Mouse (Mus musculus): ENCODE data around the gene Capn12.
"Not testable (repeated sequence)": the region's sequence is repeated elsewhere in the genome, so short reads cannot be mapped to it uniquely, and the experiment has no call there.

Capn12 gene

GRCm38 (mm10) chr7:28877856-28878255 is 3.4 kb upstream of the Capn12 start:
- no peak for DNase-seq (ENCODE audit: low read depth, low spot score)

- DNase-seq (ENCODE audit: low read depth, low spot score), result no peak
Observed at GRCm38 (mm10) chr7:28879606-28880005, 1.6 kb upstream of the Capn12 start.

DNA sequence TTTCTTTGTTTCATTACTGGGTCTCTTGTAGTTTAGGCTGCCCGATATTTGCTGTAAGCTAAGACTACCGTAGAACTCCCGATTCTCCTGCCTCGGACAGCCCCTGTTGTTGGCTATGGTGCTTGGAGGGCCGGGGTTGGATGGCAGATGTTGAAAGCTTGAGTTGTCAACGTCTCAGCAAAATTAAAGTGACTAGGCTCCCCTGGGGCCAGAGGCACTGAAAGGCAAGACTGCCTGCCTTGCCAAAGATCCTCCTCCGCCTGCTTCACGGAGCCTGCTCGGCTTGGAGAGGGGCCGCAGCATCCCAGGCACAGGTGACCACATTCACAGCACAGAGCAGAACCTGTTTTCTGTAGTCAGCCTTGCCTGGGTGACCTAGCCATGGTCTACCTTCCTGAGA is 668 bp upstream of the Capn12 start:
- no peak for DNase-seq (ENCODE audit: low read depth, low spot score)

GRCm38 (mm10) chr7:28883039-28883438 is 1.8 kb downstream of the Capn12 start:
- no peak for DNase-seq (ENCODE audit: low read depth, low spot score)

DNA sequence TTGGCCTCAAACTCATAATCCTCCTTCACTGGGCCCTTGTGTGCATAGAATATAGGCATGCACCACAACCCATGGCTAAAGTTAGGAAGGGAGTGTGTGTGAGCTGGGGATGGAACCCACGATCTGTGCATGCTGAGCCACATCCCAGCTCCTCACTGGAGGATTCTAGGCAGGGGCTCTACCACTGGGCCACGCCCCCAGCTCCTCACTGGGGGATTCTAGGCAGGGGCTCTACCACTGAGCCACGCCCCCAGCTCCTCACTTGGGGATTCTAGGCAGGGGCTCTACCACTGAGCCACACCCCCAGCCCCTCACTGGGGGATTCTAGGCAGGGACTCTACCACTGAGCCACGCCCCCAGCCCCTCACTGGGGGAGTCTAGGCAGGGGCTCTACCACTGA is 2.5 kb downstream of the Capn12 start:
- not testable (repeated sequence) for DNase-seq (ENCODE audit: low read depth, low spot score)

DNA sequence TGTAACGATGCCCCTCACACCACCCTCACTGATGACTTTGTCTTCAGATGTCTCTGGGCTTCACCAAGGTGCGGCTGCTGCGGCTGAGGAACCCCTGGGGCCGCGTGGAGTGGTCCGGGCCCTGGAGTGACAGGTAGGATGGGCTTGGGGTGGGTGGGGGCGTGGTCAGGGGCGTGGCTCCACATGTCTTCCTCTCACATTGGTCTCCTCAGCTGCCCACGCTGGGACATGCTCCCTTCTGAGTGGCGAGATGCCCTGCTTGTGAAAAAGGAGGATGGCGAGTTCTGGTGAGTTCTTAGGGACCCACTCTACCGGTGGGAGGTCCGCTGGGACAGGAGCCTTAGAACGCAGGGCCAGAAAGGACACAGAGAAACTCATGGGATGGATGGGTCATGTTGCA is 5.3 kb downstream of the Capn12 start:
- DNase-seq (ENCODE audit: low read depth, low spot score), result no peak

GRCm38 (mm10) chr7:28888701-28889161 is 7.5 kb downstream of the Capn12 start:
- no peak for DNase-seq (ENCODE audit: low read depth, low spot score)

GRCm38 (mm10) chr7:28892601-28893000 is 11.4 kb downstream of the Capn12 start:
- DNase-seq (ENCODE audit: low read depth, low spot score), result no peak

DNA sequence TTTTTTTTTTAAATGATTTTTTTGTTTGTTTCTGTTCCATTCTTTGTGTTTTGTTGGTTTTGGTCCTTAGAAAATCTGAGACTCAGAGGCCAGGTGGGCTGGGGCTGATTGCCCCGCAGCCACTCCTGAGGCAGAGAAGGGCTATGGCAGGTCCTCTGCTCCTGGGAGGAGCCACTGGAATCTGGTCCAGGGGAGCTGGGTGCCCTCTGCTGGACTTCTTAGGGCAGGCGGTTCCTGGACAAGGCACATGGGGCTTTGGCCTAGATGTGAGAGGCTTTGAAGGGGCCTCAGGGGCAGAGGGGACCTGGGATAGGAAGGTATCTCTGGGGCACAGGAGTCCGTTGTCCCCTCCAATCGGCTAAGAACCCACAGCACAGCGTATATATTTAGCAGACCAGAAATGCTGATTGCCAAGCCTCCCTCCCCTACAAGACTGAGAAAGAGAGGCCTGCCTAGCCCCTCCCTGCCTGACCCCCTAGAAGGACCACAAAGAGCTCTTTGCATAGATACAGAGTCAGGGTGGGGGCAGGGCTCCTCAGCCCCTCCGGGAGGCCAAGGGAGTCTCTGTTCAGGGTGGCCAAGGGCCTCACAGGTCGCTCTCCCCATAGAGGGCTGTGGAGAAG is 12.5 kb downstream of the Capn12 start:
- DNase-seq (ENCODE audit: low read depth, low spot score), result no peak

DNA sequence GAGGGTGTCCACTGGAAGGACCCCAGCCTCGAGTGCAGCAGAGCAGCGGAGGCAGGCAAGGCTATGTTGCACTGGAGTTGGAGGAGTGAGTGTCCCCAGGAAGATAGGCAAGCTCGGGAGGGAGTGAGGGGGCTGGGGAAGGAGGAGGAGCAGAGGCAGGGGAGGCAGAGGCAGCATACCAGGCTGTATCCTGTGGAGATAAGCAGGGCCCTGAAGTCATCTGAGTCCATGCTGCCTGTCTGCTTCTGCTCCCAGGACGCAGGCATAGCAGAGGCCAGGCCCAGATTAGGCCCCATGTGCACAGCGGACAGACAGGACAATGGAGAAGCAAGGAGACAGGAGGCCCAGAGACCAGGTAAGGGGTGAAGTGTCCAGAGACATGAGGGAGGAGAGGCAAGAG is 13.7 kb downstream of the Capn12 start:
- no peak for DNase-seq (ENCODE audit: low read depth, low spot score)

DNA sequence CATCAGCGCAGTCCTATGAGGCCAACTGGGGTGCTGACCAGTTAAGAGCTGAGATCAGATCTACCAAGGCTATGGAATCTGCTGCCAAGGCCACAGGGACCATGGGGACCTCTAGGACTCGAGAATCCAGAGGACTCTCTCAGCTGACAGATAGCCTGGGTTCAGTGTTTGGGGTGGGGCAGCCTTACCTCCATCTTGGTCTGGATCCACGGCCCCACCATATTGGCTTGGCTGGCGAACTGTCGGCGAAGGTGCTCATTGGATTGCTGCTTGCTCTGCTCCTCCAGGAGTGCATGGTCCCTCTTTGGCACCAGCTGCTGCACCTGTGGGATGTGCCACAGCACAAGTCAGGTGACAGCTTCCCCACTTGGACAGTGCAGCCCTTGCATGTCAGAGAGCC is 16.4 kb downstream of the Capn12 start:
- no peak for DNase-seq (ENCODE audit: low read depth, low spot score)

- no peak for DNase-seq (ENCODE audit: low read depth, low spot score)
Observed at GRCm38 (mm10) chr7:28899972-28900371, 18.8 kb downstream of the Capn12 start.

- DNase-seq (ENCODE audit: low read depth, low spot score), result no peak
Observed at GRCm38 (mm10) chr7:28901311-28902125, 20.3 kb downstream of the Capn12 start.

GRCm38 (mm10) chr7:28902180-28902579 is 21.0 kb downstream of the Capn12 start:
- no peak for DNase-seq (ENCODE audit: low read depth, low spot score)

DNA sequence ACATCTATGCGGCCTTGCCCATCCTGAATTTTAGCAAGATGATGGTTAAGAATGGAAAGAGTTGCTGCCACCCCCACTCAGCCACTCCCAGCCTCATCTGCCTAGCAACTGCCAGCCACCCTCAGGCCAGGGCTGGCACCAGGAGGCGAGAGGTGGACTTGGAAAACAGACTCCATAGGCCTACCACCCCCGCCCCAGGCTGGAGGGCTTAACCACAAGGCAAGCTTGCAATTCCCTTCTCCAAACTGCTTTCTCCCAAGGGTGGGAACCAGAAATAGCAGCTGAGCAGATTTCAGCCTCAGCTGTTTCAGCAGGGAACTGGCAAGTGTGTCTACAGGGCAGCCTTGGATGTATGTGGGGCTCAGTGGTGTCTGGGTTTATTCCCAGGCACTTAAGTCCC is 21.6 kb downstream of the Capn12 start:
- no peak for DNase-seq (ENCODE audit: low read depth, low spot score)

DNA sequence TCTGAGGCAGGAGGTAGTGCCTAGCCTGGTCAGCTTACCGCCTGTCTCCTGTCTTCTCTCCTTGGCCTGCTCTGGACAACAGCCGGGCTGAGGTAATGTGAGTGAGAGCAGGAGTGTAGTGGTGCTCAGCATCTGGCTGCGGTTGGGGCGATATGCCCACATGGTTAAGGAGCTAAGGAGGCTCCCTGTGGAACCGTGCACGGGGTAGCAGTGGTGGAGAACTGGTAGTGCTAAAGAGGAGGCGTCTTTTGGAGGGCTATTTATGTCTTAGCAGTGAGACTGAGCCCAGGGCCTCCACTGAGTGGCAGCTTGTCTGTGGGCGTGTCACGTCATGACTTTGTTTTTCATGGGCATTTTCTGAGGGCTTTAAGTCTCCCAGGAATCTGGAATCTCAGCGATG is 22.6 kb downstream of the Capn12 start:
- no peak for DNase-seq (ENCODE audit: low read depth, low spot score)

DNA sequence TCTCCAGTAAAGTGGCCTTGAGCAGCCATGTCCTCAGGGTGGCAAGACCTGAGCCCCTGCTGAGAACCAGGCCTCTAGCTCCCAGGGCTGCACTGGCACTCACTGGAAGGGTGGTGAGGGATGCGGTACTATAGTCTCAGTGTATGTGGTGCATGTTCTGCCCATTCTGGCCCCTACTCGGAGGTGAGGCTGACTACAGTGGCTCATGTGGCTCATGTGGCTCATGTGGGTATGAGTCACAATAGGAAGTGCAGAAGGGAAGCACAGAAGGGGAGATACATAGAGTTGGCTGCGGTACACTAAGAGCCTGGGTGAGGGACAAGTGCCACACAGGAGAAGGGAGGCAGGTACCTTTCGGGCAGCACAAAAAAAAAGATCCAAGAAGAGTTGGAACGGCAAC is 26.0 kb downstream of the Capn12 start:
- DNase-seq (ENCODE audit: low read depth, low spot score), result no peak

GRCm38 (mm10) chr7:28911632-28912031 is 30.4 kb downstream of the Capn12 start:
- DNase-seq (ENCODE audit: low read depth, low spot score), result no peak

DNA sequence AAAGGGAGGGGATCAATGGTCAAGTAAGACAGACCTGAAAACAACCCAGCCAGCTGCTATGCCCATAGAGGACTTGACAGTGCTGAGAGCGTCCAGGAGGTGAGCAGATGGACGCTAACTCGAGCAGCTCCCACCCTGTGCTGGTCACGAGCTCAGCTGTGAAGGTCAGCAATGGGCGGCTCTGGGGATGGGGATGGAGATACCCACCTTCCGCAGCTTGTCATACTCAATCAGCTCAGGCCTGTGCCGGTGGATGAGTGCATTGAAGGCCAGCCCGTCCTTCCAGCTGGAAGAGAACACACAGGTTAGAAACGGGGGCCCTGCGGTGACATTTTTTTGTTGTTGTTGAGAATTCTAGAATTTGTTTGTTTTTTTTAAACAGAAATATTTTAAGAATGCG is 31.9 kb downstream of the Capn12 start:
- DNase-seq (ENCODE audit: low read depth, low spot score), result no peak

DNA sequence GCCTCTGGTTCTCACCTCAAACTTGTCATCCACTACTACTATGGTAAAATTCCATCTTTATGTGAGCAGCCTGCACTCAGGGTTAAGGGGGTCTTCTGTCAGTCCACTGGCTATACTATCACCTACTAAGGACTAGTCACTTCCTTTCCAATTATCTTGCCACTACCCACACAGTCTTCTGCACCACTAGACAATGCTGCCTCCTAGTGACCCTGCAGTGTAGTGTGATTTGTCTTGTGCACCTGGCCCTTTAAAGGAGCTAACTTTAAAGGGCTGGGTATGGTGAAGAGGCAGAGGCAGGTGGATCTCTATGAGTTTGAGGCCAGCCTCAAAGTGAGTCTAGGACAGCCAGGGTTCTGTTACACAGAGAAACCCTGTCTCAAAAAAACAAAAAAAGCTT is 35.3 kb downstream of the Capn12 start:
- DNase-seq (ENCODE audit: low read depth, low spot score), result no peak

- no peak for DNase-seq (ENCODE audit: low read depth, low spot score)
Observed at GRCm38 (mm10) chr7:28917503-28918426, 36.5 kb downstream of the Capn12 start.

- DNase-seq (ENCODE audit: low read depth, low spot score), result no peak
Observed at GRCm38 (mm10) chr7:28918540-28918939, 37.3 kb downstream of the Capn12 start.

Data from c-Kit-negative CD71-positive TER-119-positive erythroid progenitor cells, embryonic 14.5 days (primary cell).